Mouse (Mus musculus): ENCODE measurements around the gene Dmrtc1c2.
"Not testable (repeated sequence)": the region's sequence is repeated elsewhere in the genome, so short reads cannot be mapped to it uniquely, and the experiment has no call there.

The Dmrtc1c2 gene

DNA sequence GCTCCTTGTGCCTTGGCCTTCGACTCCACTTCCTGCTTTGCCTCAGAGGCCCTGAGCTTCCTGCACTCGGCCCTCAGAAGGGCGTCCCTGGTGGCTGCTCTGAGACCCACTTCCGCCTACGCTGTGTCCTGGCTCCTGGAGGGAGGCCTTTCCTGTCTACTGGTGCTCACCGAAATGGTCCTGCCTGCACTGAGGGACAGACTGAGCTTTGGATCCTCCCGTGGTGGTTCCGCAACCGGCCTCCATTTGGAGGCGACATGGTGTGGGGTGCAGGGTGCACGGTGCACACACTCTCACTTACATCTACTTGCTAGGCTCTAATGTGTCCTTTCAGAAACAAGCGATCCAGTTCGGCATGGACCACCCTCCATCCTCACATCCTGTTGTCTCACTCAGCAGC lies at the start of gene Dmrtc1c2:
Gene Dmrtc1c2, minus strand, starts transcription at position 101 of the 400 bp plus-strand sequence.
- not testable (repeated sequence) for DNase-seq (ENCODE audit: low read depth)

DNA sequence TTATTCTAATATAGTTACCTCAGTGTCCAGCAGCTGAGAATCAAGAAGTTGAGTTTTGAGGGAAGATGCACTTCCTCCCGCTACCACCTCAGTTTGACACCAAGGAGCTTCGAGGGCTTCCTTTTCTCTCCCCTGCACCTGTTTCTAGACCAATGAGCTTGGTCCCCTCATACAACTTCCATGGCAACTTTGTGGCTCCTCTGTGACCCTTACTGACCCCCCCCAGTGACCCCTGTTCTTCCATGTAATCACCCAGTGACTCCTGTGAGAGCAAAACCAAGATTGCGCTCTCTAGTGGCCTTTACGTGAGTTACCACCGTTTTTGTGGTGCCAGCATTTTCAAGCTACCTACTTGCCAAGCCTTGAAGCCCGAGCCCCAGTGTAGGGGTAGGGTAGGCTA lies 13.5 kb upstream of the Dmrtc1c2 start, which contains the start of gene 1700031F05Rik:
Gene 1700031F05Rik, minus strand, starts transcription at position 101 of the 400 bp plus-strand sequence.
- no peak for DNase-seq (ENCODE audit: low read depth)

DNA sequence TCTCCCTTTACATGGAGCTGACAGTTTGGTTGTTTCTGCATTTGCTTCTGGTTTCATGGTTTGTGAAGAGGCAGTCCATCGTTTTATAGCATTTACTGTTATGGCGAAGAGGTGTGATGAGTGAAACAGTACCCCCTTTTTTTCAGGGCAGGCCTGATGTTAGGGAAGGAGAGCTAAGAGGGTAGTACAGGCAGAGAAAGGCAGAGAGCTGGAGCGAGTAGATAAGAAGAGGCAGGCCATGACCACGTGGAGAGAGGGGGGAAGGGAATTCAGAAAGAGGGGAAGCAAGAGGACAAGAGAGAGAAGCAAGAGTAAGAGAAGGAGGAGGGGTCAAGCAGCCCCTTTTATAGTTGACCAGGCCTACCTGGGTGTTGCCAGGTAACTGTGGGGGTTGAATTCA lies 42.1 kb downstream of the Dmrtc1c2 start:
- DNase-seq (ENCODE audit: low read depth): no peak

DNA sequence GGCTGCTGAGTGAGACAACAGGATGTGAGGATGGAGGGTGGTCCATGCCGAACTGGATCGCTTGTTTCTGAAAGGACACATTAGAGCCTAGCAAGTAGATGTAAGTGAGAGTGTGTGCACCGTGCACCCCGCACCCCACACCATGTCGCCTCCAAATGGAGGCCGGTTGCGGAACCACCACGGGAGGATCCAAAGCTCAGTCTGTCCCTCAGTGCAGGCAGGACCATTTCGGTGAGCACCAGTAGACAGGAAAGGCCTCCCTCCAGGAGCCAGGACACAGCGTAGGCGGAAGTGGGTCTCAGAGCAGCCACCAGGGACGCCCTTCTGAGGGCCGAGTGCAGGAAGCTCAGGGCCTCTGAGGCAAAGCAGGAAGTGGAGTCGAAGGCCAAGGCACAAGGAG lies 51.8 kb downstream of the Dmrtc1c2 start, which contains the start of gene Dmrtc1c1:
Gene Dmrtc1c1, plus strand, starts transcription at position 301 of the 400 bp plus-strand sequence.
- not testable (repeated sequence) for DNase-seq (ENCODE audit: low read depth)

Data from 416B (cell line).